Comparison of ENCODE assay signal across 11 mouse cellular contexts in genomic region chr13:44375476-44376159, GRCm38 (mm10).
DNase-seq lines count a peak whose midpoint lies in the region.
"Had no signal": no experiment of that assay in that cellular context is flagged by ENCODE, and none has a peak within 500 bp of the region (broad histone marks: within the 10 kb centered on the region; RNA-seq: fewer than 3 reads in every experiment).

No protein-coding gene starts in this region.

- DNase-seq in heart, adult 11 months, result peak; percentile 80
- no peak for DNase-seq in heart, postnatal 36 days
- peak; percentile 37 for DNase-seq in retina, embryonic 14.5 days (ENCODE audit: low spot score)
- no peak for DNase-seq in retina, postnatal 1 day
- DNase-seq in induced T-regulatory cell, adult 2 months (ENCODE audit: low read depth), result peak; percentile 40
- peak; percentile 30 for DNase-seq in thymus, postnatal 4 days
- DNase-seq in MN1 (ENCODE audit: low spot score), result no peak
- no peak for DNase-seq in layer of hippocampus, adult 18-20 months (ENCODE audit: low spot score in 2 of 2)
- DNase-seq: cerebellum, postnatal 36 days; heart, postnatal 4 days; kidney, adult 8-10 months had no signal

- intact Hi-C loops in heart, postnatal 36 days (cut with DNase I), result no loop called here

Comparison
In these comparisons a context has a peak if more than half of its experiments do, and no peak if none do; other contexts are left out.
1. DNase-seq: peak in heart, adult 11 months (single experiment), retina, embryonic 14.5 days (single experiment), induced T-regulatory cell, adult 2 months (single experiment) and thymus, postnatal 4 days (single experiment); none in heart, postnatal 36 days (0 of 2), retina, postnatal 1 day (single experiment), MN1 (single experiment) and layer of hippocampus, adult 18-20 months (0 of 2).